Mouse (Mus musculus) urinary bladder, adult 18-20 months (tissue): ENCODE measurements around the gene Bcl2.

Experiments used
- DNase-seq, 2 experiments: peaks; one replicate each; pipeline ENCODE4 v3.0.0; 2022; ENCODE audit warnings: low spot score in 2 of 2, mixed read lengths in 2 of 2

Bcl2 gene

DNA sequence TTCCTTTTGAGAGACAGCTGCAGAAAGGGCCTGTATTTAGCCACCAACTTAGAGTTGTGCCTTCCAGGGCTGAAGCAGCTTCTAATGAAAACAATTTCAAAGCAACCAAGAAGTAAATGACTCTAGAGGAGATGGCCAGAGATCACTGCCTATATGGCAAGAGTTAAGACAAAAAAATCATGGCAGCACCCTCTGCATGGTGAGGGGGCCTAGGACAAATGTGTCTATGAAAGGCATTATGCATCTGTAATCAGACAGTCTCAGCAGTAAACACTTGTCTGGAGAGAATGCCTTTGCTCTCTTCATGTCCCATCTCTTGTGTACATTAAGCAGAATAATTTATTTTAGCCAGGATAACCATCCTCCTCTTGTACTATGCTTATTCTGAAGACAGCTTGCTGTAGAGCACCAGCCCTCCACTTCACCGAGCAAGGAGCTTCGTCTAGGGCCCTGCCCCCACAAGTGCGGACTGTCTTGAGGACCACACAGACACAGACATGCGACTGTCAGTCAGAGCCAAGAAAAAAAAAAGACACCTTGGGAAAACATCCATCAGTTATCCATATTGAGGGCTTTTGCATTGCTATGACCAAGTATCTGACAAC is 126.1 kb downstream of the Bcl2 start:
- no peak for DNase-seq

- DNase-seq, result peak in 1 of 2 experiments; percentile 22
These were observed 127.3 kb downstream of the Bcl2 start for GRCm38 (mm10) chr1:106586761-106587160.

DNA sequence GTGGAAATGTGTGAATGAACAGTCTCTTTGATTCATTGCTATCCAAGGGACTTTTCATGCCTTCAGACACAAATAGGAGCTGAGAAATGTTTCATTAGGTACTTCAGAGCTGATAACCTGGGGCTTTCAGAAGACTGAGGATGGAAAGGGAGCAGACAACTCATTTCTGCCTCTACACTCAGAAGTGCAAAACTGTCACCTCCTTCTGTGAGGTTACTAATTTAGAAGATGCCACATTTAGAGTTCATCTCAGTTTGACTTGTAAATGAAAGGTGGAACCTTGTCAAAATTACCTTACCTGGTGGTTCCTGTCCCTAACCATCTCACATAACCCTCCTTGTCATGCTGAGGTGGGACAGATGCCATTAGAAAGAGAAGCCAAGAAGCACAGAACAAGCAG is 128.7 kb downstream of the Bcl2 start:
- DNase-seq, result no peak

- no peak for DNase-seq
These were observed 129.2 kb downstream of the Bcl2 start for GRCm38 (mm10) chr1:106584824-106585223.

GRCm38 (mm10) chr1:106584273-106584672 is 129.8 kb downstream of the Bcl2 start:
- no peak for DNase-seq

DNA sequence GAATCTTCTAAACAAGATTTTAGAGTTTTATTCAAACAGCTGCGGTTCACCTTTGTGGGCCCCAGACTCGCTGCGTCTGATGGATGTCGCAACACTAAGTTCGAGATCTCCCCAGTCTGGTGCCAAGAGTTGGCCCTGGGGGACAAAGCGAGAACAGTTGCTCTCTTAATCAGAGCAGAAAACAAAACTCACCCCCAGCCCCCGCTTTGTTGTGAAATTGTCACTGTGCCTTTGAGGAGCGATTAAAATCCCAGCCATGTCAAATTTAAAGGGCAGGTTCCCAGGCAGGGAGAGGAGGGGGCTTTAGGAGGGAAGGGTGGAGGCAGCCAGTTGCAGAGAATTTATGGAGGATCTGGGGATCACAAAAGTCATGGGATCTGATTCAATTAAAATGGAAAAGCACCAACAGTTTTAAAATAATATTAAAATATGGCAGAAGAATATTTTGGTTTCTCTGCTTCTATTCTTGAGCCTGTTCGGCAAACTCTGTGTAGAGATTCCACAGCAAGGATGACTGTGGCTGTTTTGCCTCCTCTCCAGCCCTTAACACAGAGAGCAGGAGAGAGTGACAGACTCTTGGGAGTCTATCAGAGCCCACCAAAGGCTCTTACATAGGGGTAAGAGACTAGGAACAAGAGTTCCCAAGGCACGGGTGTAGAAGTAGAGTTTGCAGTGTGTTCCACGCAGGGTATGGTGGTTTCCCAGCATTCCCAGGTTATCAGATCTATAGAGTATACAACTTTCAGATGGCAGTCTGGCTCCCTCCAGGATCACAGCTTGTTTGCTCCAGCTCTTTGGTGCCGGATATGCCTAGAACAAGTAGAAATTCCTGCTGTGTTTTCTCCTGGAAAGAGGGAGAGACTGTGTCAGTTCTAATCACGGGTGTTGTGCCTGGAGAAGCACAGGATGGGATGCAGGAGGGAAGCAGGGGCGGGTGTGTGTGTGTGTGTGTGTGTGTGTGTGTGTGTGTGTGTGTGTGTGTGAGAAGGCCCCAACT is 130.5 kb downstream of the Bcl2 start:
- DNase-seq, result no peak

DNA sequence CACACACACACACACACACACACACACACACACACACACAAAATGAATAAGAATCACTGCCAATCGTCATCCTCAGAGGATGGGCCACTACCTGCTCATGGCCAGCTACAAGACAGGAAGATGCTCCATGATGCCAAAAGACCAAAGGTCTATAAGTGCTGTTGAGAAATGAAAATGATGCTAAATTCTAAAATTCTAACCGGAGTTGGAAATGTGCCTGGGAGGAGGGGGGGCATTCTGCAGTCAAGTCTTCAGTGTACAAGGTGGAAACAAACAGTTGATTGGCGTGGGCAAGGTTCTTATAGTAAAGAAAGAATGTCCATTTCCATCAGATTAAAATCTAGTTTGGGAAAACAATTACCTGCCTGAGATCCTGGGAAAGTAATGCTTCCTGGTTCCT is 131.3 kb downstream of the Bcl2 start:
- DNase-seq, result no peak

DNA sequence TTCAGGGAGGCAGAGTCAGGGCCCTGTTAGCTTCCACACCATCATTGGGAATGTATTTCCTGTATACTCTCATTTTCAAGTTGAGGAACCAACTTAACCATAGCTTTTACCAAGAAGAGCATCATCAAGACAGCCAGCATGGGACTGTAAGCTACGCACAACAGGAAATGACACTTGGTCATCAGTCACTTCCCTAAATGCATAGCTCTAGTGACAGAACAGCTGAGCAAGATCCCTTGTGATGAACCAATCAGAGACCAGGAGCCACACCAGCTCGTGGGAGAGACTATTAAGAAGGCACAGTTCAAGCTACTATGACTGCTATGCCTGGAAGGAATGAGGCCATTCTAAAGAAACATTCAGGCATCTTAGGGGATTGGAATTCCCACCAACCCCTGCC is 132.3 kb downstream of the Bcl2 start:
- no peak for DNase-seq

GRCm38 (mm10) chr1:106579768-106580167 is 134.3 kb downstream of the Bcl2 start:
- DNase-seq, result no peak

- no peak for DNase-seq
These were observed 141.6 kb downstream of the Bcl2 start for GRCm38 (mm10) chr1:106572506-106572905.

GRCm38 (mm10) chr1:106570870-106571269 is 143.2 kb downstream of the Bcl2 start:
- no peak for DNase-seq

DNA sequence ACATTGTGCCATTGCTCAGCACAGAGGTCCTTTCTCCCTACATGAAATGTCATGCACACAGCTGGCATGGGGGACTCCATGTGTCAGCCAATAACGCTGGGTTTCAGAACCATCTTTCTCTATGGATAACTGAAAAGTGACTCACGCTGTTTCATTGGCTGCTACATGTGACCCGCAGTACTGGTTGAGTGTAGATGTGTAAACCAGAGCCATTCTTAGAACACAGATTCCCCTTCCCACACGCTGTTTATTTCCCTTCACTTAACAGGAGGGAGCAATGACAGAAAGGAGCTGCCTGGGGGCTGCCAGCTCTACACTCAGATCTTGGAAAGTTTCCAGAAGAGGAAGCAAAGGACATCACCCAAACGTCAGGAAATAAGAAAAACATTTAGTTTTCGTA is 143.7 kb downstream of the Bcl2 start:
- no peak for DNase-seq

GRCm38 (mm10) chr1:106569674-106570073 is 144.4 kb downstream of the Bcl2 start:
- DNase-seq, result no peak

- no peak for DNase-seq
These were observed 145.2 kb downstream of the Bcl2 start for GRCm38 (mm10) chr1:106568868-106569267.

GRCm38 (mm10) chr1:106567506-106567905 is 146.6 kb downstream of the Bcl2 start:
- DNase-seq, result no peak

- peak; percentile 12 to 18 for DNase-seq
These were observed 147.7 kb downstream of the Bcl2 start for GRCm38 (mm10) chr1:106566120-106567086.

GRCm38 (mm10) chr1:106565238-106565637 is 148.8 kb downstream of the Bcl2 start:
- DNase-seq, result no peak

- no peak for DNase-seq
These were observed 149.6 kb downstream of the Bcl2 start for GRCm38 (mm10) chr1:106564436-106564835.

- no peak for DNase-seq
These were observed 151.3 kb downstream of the Bcl2 start for GRCm38 (mm10) chr1:106562751-106563150.

DNA sequence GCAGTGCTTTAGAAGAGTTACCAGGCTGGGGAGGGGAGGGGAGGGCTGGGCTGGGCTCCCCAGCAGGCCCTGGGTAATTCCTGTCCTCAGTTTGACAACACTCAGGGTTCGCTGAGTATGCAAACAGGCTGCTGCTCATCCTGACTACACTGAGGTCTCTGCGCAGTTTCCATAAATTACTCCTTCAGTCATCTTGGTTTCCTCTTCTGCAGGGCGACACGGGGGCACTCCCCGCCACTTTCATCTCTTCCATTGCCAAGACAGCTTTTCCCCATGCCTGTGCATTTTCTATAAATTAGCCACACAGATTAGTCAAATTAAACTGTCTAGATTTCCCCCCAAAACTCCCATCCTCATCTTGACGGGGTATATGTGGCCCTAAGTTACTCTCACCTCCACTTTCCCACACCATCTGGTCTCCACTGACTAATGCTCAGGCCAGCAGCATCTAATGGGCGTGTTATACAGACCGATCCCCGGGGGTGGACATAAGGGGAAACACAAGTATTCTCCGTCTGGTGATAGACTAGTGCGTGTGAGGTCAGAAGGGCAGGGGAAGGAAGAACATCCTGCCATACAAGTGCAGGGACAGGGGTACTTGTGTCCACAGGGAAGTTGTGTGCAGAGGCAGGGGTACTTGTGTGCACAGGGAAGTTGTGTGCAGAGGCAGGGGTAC is 152.9 kb downstream of the Bcl2 start:
- no peak for DNase-seq

- DNase-seq, result no peak
These were observed 154.0 kb downstream of the Bcl2 start for GRCm38 (mm10) chr1:106560105-106560504.
